Mouse (Mus musculus) forebrain, embryonic 15.5 days (tissue): ENCODE data around the gene Gucy2e. TPM values are rescaled to one million over a fixed set of nuclear protein-coding genes. Genes with fewer than 3 reads are reported as not detected.

Source experiments
- ATAC-seq: fragments of 200-750 bp; cut with Nextera tagmentation; replicated peaks from 2 replicates; pipeline ENCODE4 v1.8.0; 2017; ENCODE audit warnings: mild to moderate bottlenecking, moderate TSS enrichment, moderate library complexity
- H3K27ac ChIP-seq: fragments of 300-500 bp; sonication (generic); replicated peaks from 2 replicates; pipeline ENCODE4 v1.5.1; 2015; ENCODE audit warnings: mild to moderate bottlenecking, inconsistent platforms
- H3K27me3 ChIP-seq: fragments of 300-500 bp; sonication (generic); 2 replicates; pipeline ENCODE4 v1.6.1; 2015; ENCODE audit warnings: inconsistent platforms
- H3K36me3 ChIP-seq: fragments of 300-500 bp; sonication (generic); 2 replicates; pipeline ENCODE4 v1.6.1; 2015; ENCODE audit warnings: mild to moderate bottlenecking, inconsistent platforms
- H3K4me1 ChIP-seq: fragments of 300-500 bp; sonication (generic); 2 replicates; pipeline ENCODE4 v1.6.1; 2015; ENCODE audit warnings: inconsistent platforms
- H3K4me2 ChIP-seq: fragments of 300-500 bp; sonication (generic); replicated peaks from 2 replicates; pipeline ENCODE4 v1.6.1; 2015; ENCODE audit warnings: mild to moderate bottlenecking, inconsistent platforms
- H3K4me3 ChIP-seq: fragments of 300-500 bp; sonication (generic); 2 replicates; pipeline ENCODE4 v1.5.1; 2015; ENCODE audit warnings: mild to moderate bottlenecking, inconsistent platforms
- H3K9ac ChIP-seq: fragments of 300-500 bp; sonication (generic); replicated peaks from 2 replicates; pipeline ENCODE4 v1.6.1; 2015; ENCODE audit warnings: mild to moderate bottlenecking, inconsistent platforms
- H3K9me3 ChIP-seq: fragments of 300-500 bp; sonication (generic); 2 replicates; pipeline ENCODE4 v1.6.1; 2016; ENCODE audit warnings: inconsistent platforms
- WGBS: fragments of 180-500 bp; shearing (Covaris S2); methylation state at CpG from one replicate; pipeline ENCODE4 v1.1.7; 2015; ENCODE audit warnings: mixed read lengths; 5-methylcytosine and 5-hydroxymethylcytosine counted together
- polyA plus RNA-seq: library from polyadenylated mRNA; unstranded; fragments of >200 nt; fragmentation: Nextera tagmentation; extraction: Ambion mirVana; gene quantifications from 2 replicates; pipeline ENCODE4 v1.2.1, GENCODE M21; 2015

Gucy2e gene
- polyA plus RNA-seq, 1 experiment from 2014 or later: 0.52 TPM

GRCm38 (mm10) chr11:69196766-69197165, 40.1 kb downstream of the Gucy2e start:
- Histone ChIP-seq H3K9me3 (no peaks in the 10 kb centered on the region), H3K9ac (peak overlapping the region; percentile 31; the same call in 1 of the 2 replicates), H3K4me2 (peak overlapping the region; percentile 42), H3K36me3 (no peaks in the 10 kb centered on the region), H3K27ac (no peak overlapping the region), H3K27me3 (peaks cover 30% of the 10 kb centered on the region), H3K4me1 (peaks cover 12% of the 10 kb centered on the region), H3K4me3 (peak overlapping the region; percentile 20; the same call in 1 of the 2 replicates)
- no peak for ATAC-seq
- 6% methylated on average over 5 of the region's 5 CpGs for WGBS

DNA sequence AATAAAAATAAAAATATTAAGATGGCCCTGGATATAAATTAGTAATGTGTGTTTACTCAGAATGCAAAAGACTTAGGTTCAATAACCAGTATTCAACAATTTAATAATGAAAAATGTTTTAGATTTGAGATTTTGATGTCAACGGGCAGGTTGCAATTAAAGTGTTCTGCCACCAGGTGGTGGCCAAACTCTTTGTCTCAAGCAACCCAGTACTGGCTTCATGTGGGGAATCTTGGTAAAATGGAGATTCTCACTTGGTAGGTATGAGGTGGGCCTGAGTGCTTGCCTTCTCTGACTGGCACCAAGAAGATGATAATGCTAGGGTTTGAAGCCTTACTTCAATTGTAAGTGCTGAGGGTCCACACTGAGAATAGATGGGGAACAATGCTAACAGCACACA, 44.0 kb downstream of the Gucy2e start:
- Histone ChIP-seq H3K27ac (no peak overlapping the region), H3K9me3 (no peaks in the 10 kb centered on the region), H3K4me3 (no peak overlapping the region), H3K4me1 (peaks cover 12% of the 10 kb centered on the region), H3K4me2 (no peak overlapping the region), H3K36me3 (no peaks in the 10 kb centered on the region), H3K9ac (no peak overlapping the region), H3K27me3 (peaks cover 21% of the 10 kb centered on the region; the same call in 1 of the 2 replicates)
- ATAC-seq: no peak
- WGBS: 2% methylated on average over 1 of the region's 1 CpGs

DNA sequence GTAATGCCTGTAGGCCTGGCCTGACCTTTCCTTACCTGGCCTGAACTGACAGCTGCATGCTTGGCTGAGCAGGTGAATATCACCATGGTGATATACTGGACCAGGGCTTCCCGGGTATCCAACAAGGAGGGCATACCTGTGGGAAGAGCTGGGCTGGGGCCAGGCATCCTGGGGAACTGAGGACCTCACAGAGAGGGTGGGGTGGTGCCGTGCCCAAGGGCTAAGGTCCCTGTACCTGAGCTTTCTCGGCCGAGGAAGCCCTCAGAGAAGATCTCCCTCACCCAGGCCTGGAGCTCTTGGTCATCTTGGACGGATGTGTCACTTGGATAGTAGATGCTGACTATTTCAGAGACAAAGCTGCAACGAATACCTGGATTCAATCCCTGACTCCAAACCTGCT, 50.9 kb downstream of the Gucy2e start:
- ATAC-seq: no peak

GRCm38 (mm10) chr11:69185031-69185430, 51.8 kb downstream of the Gucy2e start:
- Histone ChIP-seq H3K27me3 (no peaks in the 10 kb centered on the region), H3K4me3 (no peak overlapping the region), H3K4me1 (no peaks in the 10 kb centered on the region), H3K9ac (no peak overlapping the region), H3K36me3 (no peaks in the 10 kb centered on the region), H3K27ac (no peak overlapping the region), H3K4me2 (no peak overlapping the region), H3K9me3 (no peaks in the 10 kb centered on the region)
- ATAC-seq: no peak
- WGBS: 87% methylated on average over 5 of the region's 5 CpGs

More for the DNA sequence above, 50.9 kb downstream of the Gucy2e start:
- no peak overlapping the region for H3K4me2 ChIP-seq
- H3K9me3 ChIP-seq: no peaks in the 10 kb centered on the region
- no peaks in the 10 kb centered on the region for H3K36me3 ChIP-seq
- H3K27ac ChIP-seq: no peak overlapping the region
- no peaks in the 10 kb centered on the region for H3K4me1 ChIP-seq
- 86% methylated on average over 6 of the region's 6 CpGs for WGBS
- H3K27me3 ChIP-seq: no peaks in the 10 kb centered on the region
- no peak overlapping the region for H3K4me3 ChIP-seq
- no peak overlapping the region for H3K9ac ChIP-seq

DNA sequence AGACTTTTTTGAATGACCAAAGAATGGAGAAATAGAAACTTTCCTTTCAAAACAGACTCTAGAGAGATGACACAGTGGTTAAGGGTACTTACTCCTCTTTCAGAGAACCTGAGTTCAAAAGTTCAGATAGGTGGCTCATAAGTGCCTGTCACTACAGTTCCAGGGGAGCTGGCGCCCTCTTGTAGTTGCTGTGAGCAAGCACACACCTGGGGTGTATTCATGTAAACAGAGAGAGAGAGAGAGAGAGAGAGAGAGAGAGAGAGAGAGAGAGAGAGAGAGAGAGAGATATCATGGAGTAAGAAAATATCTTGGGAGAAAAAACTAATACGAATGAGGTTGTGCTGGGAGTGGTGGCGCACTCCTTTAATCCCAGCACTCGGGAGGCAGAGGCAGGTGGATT, 56.7 kb downstream of the Gucy2e start:
- WGBS: 90% methylated on average over 4 of the region's 4 CpGs
- ATAC-seq: no peak
- Histone ChIP-seq H3K9ac (no peak overlapping the region), H3K4me1 (no peaks in the 10 kb centered on the region), H3K4me3 (no peak overlapping the region), H3K27me3 (no peaks in the 10 kb centered on the region), H3K4me2 (no peak overlapping the region), H3K27ac (no peak overlapping the region), H3K36me3 (no peaks in the 10 kb centered on the region), H3K9me3 (no peaks in the 10 kb centered on the region)

GRCm38 (mm10) chr11:69179512-69179911, 57.3 kb downstream of the Gucy2e start:
- Histone ChIP-seq H3K4me1 (no peaks in the 10 kb centered on the region), H3K9ac (no peak overlapping the region), H3K9me3 (no peaks in the 10 kb centered on the region), H3K4me3 (no peak overlapping the region), H3K27ac (no peak overlapping the region), H3K36me3 (no peaks in the 10 kb centered on the region), H3K27me3 (no peaks in the 10 kb centered on the region), H3K4me2 (no peak overlapping the region)
- WGBS: 46% methylated on average over 3 of the region's 3 CpGs
- ATAC-seq: no peak

- 81% methylated on average over 3 of the region's 3 CpGs for WGBS
- H3K4me3 ChIP-seq: no peak overlapping the region
- H3K27ac ChIP-seq: no peak overlapping the region
- H3K4me1 ChIP-seq: no peaks in the 10 kb centered on the region
- no peak overlapping the region for H3K4me2 ChIP-seq
- H3K36me3 ChIP-seq: no peaks in the 10 kb centered on the region
- ATAC-seq: no peak
- no peaks in the 10 kb centered on the region for H3K27me3 ChIP-seq
- H3K9ac ChIP-seq: no peak overlapping the region
- H3K9me3 ChIP-seq: no peaks in the 10 kb centered on the region
These were observed 58.3 kb downstream of the Gucy2e start for GRCm38 (mm10) chr11:69178525-69178924.

DNA sequence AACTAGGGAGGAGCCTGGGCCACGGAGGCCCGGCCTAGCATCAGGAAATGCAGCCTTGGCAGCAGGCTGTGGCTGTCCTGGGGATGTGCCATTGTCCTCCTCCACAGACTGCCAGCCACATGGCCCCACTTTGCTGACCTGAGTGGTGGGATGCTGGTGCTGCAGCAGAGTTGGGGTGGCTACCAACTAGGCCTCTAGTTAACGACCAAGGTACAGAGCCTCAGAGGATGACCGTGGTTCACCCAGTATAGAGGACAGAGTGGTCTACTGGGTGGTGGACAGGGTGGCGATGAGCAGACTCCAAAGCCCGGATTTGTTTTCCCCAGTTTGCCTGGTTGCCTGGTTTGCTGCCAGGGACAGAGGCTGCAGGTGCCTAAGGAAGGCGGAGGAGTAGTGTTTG, 62.1 kb downstream of the Gucy2e start:
- H3K9me3 ChIP-seq: no peaks in the 10 kb centered on the region
- no peak for ATAC-seq

DNA sequence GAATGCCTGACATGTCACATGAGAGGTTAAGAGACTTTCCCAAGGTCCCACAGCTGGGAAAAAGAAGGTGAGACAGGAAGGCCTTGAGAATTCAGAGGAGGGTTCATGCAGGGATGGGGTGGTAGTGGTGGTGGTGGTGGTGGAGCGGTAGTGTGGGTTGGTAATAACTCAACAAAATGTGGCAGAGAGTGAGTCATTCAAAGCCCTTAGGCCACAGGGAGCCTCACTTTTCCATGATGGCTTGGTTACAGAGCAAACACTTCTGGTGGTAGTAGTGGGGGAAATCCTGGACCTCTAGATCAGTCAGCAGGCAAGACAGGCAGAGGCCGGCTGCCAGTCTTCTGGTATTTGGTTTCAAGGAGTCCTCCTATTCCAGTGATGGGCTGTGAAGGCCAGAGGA, 64.2 kb downstream of the Gucy2e start:
- WGBS: 93% methylated on average over 2 of the region's 2 CpGs
- ATAC-seq: no peak
- no peaks in the 10 kb centered on the region for H3K36me3 ChIP-seq

More for the DNA sequence above, 62.1 kb downstream of the Gucy2e start:
- Histone ChIP-seq H3K9ac (no peak overlapping the region), H3K36me3 (no peaks in the 10 kb centered on the region), H3K4me1 (no peaks in the 10 kb centered on the region), H3K4me3 (no peak overlapping the region), H3K27ac (no peak overlapping the region), H3K4me2 (no peak overlapping the region), H3K27me3 (no peaks in the 10 kb centered on the region)
- WGBS: 82% methylated on average over 7 of the region's 7 CpGs

GRCm38 (mm10) chr11:69171626-69172025, 65.2 kb downstream of the Gucy2e start:
- H3K36me3 ChIP-seq: no peaks in the 10 kb centered on the region
- no peak overlapping the region for H3K9ac ChIP-seq
- no peaks in the 10 kb centered on the region for H3K27me3 ChIP-seq
- no peak for ATAC-seq
- H3K9me3 ChIP-seq: no peaks in the 10 kb centered on the region
- no peak overlapping the region for H3K4me3 ChIP-seq
- H3K27ac ChIP-seq: no peak overlapping the region
- no peak overlapping the region for H3K4me2 ChIP-seq
- WGBS: 22% methylated on average over 7 of the region's 7 CpGs
- no peaks in the 10 kb centered on the region for H3K4me1 ChIP-seq

More for the DNA sequence above, 64.2 kb downstream of the Gucy2e start:
- H3K9ac ChIP-seq: no peak overlapping the region
- H3K4me2 ChIP-seq: no peak overlapping the region
- H3K27ac ChIP-seq: no peak overlapping the region
- no peaks in the 10 kb centered on the region for H3K9me3 ChIP-seq
- no peak overlapping the region for H3K4me3 ChIP-seq
- no peaks in the 10 kb centered on the region for H3K27me3 ChIP-seq
- no peaks in the 10 kb centered on the region for H3K4me1 ChIP-seq

GRCm38 (mm10) chr11:69169313-69169712, 67.5 kb downstream of the Gucy2e start:
- Histone ChIP-seq H3K27ac (no peak overlapping the region), H3K36me3 (no peaks in the 10 kb centered on the region), H3K4me3 (no peak overlapping the region), H3K9me3 (no peaks in the 10 kb centered on the region), H3K27me3 (no peaks in the 10 kb centered on the region), H3K9ac (no peak overlapping the region), H3K4me1 (no peaks in the 10 kb centered on the region), H3K4me2 (no peak overlapping the region)
- no peak for ATAC-seq
- 83% methylated on average over 12 of the region's 12 CpGs for WGBS
